Mouse (Mus musculus) thymus, postnatal 36 days (tissue): Measurements from ENCODE around the gene Osbp2.
"Not testable (repeated sequence)": the region's sequence is repeated elsewhere in the genome, so short reads cannot be mapped to it uniquely, and the experiment has no call there.

Experiments used
- DNase-seq, 2 experiments: peaks; one replicate each; pipeline ENCODE4 v3.0.0; 2022; ENCODE audit warnings: mixed read lengths in 2 of 2

The Osbp2 gene

DNA sequence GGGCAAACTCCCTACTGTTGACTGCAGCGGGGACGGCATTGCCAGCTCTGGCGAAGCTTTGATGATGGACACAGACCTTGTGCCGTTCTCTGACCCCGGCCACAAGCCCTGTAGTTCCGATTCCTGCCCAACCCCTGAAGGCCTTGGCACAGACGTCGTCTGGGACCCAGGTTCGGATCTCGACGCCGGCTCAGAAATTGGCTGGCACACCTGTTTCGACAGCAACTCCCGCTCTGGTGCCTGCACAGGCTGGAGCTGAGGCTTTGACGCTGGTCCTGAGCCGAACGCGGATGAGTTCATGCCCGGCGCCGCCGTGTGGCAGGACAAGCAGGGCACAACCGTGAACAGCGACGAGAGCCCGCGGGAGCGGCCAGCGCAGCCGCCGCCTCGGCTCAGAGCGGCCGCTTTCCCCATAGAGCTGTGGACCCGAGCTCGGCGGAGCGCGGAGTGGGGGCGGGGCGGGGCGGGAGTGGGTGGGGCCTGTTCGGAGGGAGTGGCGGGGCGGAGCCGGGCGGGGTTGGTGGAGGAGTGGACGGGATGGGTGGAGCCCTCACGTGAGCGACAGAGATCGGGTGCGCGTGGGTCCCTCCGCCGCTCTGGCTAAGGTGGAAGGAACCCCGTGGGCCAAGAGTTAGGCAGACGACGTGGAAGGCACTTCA, at the start of gene Osbp2:
Gene Osbp2, minus strand, starts transcription at position 450 of the 659 bp plus-strand sequence.
- peak; percentile 60 to 68 for DNase-seq

DNA sequence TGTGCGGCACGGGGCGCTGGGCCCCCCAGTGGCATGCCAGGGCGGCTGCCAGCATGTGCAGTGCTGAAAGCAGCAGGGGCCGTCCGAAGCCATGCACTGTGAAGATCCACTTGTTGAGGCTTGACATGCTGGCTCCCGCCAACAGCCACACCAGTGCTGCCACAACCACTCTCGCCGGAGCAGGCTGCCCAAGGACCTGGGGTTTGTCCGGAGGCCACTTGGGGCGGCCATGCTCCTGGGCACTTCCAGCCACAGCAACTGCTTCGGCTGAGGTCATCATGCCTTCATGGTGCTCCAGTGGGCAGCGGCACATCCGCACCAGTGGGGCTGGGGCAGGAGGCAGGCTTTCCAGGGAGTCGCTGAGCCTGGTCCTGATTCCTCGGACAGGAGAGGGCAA, 49.2 kb upstream of the Osbp2 start:
- peak in 1 of 2 experiments; percentile 26 for DNase-seq

DNA sequence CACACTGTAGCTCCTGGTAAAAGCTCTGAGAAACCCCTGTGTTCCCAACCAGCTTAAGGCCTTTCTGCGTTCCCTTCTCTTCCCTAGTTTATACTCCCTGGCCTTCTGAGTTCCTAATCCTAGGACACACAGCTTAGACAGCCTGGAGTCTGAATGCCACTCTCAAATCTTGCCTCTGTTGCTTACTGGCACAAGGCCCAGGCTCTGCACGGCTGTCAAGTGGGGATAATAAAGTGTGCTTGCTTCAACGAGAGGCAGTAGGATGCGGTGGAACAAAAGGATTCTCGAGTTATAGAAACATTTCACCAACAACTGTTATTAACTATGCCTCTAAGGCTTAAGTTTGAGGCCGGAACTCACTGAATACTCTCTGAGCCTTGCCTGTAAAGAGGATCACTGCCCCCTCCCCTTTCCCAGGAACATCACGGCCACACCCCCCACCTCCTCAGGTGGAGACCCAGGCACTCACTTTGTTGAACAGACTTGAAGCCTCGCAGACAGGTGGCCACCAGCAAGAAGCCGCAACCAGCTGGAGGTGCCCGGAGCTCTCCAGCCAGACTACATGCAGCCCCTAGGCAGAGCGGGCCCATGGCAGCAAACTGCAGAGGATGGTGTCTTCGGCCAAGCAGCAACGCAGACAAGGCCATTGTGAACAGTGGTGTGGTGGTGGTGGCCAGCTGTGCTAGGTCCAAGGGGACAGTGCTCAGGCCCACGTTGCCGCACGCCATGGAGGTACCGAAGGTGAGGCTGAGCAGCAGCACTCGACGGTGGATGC, 48.6 kb upstream of the Osbp2 start:
- peak in 1 of 2 experiments; percentile 35 for DNase-seq

DNA sequence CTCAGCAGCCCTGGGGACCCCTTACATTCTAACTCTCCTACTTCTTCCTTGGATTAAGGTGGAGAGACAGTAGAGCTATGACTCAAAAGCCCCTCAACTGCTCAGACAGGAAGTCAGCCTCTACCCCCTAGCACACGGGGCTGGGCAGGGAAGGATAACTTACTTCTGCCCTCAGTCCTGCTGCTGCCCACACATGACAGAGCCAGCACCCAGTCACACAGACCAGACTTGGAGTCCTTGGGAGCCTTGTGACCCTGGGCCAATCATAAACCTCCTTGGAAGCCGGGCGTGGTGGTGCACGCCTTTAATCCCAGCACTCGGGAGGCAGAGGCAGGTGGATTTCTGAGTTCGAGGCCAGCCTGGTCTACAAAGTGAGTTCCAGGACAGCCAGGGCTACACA, 47.7 kb upstream of the Osbp2 start:
- not testable (repeated sequence) for DNase-seq

DNA sequence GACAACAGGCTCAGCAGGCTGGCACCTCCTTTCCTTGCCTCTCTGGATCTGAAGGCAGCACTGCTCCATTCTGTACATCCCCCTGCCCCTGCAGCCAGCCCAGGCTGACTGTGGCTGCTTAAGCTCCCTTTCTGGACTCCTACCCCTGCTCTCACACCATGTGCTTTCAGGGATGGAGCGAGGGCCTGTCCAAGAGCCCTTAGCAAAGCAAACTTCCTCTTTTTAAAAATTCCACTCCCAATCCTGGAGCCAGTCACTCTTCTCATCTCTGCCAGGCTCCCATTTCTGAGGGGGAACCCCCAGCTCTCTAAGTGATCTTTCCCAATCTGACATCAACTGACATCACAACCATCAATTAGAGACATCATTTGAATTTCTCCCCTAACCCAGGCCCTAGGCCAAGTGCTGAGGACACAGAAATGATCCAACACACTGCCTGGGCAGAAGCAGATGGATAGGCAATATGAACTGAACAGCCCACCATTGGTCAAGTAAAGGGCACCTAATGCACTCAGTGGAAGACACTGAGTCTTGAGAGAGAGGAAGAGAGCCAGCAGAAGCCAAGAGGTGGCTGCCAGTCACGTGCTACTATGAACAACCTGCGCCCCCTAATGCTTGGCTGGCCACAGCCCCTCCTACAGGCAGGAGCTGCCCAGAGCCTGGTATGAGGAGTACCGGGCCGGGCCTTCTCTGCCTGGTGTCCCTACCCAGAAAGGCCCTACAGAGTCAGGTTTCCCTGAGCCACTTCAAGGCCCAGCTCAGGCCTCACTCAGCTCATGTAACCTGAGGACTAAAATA, 47.0 kb upstream of the Osbp2 start:
- DNase-seq: no peak

DNA sequence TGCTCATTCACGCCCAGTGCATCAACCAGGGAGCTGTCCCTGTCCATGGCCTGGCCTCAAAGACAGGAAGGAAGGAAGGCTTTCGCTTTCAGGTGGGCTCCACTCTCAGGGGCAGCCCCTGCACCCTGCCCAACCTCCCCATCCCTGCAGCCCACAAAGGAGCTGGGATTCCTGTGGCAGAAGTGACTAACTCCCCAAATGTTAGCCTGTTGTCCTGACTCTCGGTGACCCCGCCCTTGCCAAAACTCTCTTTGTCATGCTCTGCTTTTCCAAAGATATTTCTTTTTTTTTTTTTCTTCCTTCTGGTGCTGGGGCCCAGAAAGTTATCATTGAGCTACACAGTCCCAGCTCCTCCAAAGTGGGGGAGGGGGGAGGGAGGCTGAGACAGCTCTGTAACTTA, 45.5 kb upstream of the Osbp2 start:
- no peak for DNase-seq

DNA sequence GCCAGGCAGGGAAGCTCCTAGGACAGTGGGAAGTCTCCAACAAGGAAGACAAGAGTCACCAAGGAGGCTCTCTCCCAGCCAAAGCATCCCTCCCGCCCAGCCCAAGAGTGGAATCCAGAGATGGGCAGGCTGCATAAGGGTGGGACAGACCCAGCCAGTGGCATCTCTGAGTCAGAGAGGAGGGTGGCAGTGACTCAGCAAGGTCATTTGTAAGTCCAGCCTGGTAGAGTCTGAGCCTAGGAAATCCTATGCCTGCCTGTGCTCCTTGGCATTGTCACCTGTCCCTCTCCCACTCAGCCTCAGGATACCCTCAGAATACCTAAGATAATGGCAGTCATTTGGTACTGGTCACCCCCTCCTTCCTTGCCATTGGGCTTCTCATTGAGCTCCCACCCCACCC, 41.7 kb upstream of the Osbp2 start:
- no peak for DNase-seq

DNA sequence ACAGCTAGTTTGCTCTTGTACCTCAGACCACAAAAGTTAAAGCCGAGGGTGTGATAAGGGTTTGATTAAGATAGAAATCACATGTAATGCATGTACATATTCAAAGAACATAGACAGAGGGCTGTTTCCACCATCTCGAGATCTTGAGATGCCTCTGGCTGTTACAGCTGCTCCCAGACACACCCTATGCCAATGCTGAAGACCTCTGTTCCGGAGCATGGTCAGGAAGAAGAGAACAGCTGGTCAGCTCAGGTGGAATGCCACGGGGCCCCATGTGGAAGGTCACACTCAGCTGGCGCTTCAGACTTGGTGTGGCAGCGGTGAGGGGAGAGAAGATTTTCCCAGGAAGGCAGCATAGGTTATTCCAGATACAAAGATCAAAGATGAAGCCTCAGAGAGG, 41.0 kb upstream of the Osbp2 start:
- DNase-seq: no peak

DNA sequence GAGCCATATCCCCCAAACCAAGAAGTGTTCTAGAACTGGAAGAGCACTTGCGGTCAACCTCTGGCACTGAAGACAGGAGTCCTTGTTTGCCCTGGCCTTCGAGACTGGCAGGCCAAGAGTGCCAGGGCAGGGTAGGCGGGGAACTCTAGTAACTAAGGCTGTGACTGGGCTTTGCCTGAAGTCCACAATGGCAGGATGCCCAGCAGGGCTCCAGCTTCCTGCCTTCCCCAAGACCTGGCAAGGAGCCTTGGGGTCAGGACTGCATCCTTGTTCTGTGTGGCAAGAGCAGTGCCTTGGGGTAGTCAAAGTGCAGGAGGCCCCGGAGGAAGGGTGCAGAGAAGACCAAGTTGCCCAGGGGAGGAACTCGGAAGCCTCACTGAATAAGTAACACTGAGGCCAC, 39.3 kb upstream of the Osbp2 start:
- no peak for DNase-seq

DNA sequence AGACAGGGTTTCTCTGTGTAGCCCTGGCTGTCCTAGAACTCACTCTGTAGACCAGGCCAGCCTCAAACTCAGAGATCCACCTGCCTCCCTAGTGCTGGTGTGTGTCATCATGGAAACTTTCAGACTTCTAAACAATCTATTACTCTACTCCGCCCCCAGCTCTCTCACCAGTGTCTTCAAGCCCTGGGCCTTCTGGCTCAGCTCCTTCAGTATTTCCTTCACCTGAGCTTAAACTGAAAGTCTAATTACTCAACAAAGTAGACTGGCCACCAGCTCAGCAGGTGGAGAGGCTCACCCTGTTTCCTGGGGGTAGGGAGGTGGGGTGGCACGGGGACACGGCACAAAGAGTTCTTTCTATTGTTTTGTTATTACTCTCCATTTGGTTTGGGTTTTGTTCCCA, 38.8 kb upstream of the Osbp2 start:
- DNase-seq: no peak

DNA sequence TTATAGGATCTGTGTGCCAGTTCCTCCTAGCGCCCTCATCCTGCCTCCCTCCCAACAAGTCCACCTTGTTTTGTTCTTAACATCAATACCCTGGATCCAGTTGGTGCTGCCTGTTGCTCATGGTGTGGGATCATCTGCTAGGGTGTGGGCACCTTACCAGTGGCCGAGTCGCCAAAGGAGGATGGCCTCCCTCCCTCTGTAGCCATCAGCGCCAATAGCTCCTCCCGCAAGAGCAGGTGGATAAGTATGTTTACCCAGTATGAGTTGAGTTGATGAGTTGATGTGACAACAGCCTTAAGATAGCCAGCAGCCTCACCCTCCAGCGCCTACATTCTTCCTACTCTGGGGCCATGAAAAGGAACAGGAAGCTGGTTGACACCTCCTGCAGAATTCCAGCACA, 36.6 kb upstream of the Osbp2 start:
- DNase-seq: no peak

DNA sequence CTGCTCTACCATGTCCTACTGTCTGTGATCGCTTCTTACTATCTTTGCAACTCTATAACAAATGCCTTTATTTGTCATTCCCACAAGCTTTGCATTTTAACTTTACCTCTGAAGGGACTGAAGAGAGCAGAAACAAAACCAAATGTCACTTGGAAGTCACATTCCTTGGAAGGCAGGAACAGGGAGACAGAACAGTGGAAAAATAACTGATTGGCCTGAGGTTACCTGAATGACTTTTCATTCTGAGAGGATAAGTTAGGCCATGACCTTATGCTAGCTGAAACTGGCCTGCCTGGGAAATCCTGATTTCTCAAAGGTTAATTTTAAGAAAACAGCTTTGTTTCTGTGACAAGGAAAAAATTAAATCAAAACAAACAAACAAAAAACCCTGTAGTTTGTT, 32.2 kb upstream of the Osbp2 start:
- DNase-seq: no peak

DNA sequence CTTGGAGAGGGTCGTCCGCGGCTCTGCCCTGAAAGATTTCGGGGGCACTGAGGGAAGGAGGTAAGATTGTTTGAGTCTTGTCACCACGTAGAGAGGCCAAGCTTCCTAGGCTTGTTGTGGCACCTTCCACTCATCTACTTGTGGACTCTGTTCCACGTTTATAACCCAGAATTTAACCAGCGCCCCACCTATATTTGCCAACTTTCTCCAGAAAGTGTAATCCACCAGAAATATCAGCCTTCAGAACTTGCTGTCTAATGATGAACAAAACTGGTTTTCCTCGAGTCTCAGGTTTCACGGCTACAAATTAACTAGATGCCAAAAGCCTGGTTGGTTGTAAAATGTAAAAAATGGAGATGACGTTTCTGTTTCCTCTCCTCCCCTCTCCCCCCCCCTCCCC, 31.8 kb upstream of the Osbp2 start:
- DNase-seq: no peak

DNA sequence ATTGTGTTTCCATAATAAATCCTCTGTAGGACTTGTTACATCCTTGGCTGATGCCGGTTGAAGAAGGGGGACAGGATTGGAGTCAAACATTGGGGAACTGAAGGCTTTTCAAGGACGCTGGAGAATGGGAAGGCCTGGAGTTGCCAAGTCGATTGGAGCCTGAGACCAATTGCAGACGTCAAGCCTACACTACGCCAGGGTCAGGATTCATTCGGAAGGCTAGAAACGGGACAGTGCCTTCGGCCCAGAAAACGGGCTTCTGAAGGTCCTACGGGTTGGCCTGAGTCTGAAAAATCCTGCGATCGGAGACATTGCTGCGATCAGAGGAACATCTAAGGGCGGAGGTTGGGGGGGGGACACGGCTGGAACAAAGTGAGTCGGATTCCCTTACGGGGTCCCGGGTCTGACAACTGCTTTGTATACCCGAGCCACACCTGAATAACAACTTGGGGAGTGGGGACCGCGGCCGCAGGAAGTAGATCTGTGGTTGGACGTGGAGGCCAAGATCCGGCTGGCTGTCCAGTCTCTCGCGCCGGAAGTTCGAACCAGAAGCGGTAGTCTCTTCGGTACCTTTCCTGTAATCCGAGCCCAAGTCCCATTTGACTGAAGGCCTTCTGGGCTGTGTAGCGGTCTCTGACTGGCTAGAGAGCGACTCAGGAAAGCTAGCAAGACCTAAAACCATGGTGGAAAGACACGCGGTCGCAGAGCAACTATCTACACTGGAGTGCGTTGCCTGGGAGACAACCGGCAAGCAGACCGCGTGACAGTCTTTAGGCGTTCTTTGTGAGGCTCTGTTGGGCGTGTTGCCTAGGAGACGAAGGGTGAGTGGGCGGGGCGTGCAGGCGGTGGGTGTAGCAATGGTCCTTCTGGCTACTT, 30.9 kb upstream of the Osbp2 start, which contains the start of the genes 4921536K21Rik and Dusp18:
Gene 4921536K21Rik, minus strand, starts transcription at position 693 of the 876 bp plus-strand sequence.
Gene Dusp18, plus strand, starts transcription at position 835 of the 876 bp plus-strand sequence.
- DNase-seq: peak; percentile 83 to 86

DNA sequence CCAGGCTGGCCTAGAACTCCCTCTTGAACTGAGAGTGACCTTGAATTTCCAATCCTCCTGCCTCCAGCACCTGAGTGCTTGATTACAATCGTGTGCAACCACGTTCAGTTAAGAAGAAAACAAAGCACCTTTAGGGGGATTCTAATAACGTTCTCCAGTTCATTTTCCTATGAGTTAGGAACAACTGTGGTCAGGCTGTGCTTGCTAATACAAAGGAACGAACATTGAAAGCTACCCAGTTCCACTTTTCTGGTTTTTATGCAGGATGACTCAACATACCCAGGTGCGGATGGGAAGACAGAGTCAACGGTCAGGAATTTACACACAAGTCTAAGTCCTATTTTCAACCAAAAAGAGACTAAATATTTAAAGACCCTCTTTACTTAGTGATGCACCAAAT, 30.3 kb upstream of the Osbp2 start:
- no peak for DNase-seq

DNA sequence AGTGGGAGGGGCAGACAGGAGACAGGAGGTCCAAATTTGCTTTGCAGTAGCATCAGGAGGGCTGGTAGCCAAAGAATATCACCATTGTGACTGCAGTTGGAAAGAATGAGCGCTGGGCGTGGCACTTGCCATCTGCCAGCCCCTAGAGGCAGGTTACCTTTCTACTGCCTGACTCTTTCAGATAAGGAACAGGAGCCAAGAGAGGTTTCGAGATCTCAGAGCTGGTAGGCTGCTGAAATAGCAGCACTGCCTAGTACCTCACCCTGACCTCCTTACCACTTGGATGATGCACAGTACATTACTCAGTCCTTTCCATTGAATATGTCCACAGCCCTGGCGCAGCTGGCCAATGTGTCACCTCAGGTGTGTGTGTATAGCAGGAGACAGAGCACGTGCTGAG, 23.6 kb upstream of the Osbp2 start:
- no peak for DNase-seq

DNA sequence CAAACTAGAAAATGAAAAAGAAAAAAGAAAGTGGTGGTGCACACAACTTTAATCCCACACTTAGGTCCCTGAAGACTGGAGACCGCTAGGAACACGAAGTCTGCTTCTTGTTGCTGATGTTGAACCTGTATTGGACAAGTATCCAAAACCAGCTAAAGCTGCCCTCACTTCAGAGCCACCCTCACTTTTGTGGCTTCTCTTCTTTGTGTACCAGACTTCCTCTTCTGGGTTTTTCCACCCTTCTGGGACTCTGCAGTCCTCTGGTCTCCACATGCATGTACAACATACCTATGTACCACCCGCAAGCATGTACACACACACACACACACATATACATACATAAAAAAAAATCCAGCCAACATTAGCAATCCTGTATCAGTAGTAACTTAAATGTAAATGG, 20.0 kb upstream of the Osbp2 start:
- no peak for DNase-seq

DNA sequence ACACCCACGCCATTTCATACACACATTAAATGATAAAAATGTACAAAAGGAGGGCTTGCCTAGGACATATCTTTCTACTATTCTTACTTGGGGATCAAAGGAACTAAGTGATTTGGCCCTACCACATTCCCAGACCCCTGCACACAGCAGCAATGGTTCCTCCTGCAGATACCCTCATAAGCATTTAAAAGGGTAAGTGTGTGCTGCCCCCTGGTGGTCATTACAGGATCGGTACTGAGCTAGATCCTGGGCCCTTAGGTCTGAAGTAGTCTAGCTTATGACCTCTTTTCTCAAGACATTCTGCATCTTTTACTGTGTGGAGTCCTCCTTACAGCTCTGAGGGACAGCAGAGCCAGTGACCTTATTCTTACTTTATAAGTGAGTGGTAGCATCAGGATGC, 16.1 kb upstream of the Osbp2 start:
- peak; percentile 54 to 66 for DNase-seq

DNA sequence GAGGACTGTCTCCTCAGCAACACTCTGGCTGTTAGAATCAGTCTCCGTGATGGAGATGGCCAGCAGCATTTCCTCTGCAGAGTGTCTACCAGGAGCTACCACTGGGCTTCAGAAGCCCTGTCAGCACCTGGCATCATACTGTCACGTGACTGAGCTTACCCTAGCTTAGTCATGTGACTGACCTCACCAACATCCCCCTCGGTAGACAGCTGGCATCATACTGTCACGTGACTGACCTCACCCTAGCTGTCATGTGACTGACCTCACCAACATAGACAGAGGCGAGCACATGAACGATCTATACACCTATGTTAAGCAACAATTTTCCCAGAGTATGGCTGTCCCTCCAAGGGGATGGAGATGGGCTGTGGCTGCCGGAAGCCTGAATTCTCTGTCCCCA, 15.0 kb upstream of the Osbp2 start:
- peak in 1 of 2 experiments; percentile 18 for DNase-seq

DNA sequence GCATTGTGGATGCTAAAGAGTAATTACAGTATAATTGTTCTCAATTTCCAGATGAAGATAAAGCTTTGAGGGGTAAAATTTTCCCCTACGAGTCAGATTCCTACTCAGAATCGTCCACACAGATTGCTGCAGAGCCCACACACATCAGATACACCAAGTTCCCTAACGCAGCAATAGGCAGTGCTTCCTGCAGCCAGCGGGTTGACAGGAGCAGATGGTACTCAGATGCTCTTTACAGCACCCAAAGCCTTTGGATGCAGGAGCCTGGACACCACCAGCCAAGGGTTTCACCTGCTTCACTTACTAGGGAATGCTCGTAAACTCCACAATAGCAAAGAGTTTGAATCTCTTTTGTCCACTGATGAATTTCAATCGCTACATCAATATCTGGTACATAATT, 12.7 kb upstream of the Osbp2 start:
- DNase-seq: no peak

DNA sequence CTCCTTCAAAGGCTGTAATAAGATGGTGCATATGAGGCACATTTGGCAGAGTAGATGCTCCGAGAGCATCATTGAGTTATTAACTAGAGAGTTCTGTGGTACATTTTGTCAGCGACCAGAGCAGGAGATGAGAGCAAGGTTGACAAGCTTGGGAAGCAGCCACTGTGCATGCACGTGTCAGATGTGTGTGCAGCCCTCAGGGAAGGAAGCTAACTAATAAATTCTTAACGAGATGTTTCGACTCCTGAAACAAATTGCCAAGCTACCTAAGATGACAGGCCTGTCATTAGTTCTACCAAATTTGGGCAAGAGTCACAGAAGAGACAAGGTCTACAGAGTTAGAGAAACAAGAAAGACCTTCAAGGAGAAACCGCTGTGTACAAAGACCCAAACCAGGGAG, 640 bp upstream of the Osbp2 start:
- no peak for DNase-seq

DNA sequence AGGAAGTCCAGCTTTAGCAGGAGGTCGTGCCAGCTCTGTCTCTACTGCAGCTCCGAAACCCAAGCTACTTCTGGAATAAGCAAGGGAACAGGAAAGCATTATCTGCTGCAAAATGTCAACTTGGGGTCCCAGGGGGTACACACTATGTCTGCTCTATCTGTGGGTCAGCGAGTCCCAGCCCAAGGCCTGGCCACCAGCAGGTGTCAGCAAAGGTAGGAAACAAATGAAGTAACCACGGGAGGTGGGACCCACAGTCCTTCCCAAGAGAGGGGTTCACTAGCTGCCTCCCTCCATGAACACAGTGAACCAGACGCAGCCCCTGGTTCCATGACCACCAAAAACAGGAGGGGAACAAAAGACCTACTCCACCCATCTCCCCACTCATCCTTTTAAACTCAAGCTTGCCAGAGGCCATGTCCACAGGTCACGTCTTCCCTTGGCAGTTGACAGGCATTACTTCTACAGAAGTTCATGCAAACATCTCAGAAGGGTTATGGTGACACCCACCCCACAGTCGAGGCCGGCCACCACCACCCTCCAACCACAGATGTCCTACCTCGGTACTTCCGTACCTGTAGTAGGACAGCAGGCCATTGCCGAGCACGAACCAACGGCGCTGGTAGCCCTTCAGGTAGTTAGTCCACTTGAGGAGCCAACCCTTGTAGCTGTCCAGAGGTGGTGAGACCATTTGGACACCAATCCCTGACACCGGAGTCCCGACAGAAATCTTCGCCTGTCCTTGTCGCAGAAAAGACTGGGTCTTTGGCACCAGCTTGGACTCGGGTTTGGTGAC, 846 bp downstream of the Osbp2 start:
- no peak for DNase-seq
